Mouse (Mus musculus) testis, postnatal 14 days (tissue): Measurements from ENCODE around the gene Jakmip3.

ENCODE experiments used
- DNase-seq: peaks from one replicate; pipeline ENCODE4 v3.0.0; 2021; ENCODE audit warnings: low spot score

Gene Jakmip3

DNA sequence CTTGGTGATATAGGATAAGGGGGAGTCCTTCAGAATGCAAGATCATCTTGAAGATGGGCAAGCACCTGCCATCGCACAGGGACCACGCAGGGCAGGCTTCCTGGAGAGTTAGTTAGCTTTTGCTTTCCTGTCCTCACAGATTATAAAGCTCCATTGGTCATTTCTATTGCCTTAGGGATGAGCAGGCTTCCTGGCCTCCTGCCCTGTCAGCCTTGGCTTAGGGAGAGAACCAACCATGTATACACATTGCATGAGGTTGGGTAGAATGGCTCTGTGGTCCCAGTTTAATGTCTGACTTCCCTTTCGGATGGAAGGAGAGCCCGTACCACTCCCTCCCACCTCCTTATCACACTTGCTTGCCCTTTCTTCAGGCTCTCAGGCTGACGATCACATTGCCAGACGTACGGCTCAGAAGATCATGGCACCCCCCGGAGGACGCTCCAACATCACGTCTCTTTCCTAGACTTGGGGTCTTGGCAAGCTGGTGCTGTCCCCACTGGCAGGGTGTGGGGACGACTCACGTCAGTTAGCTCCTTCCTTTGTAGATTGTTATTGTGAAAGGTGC is 160.1 kb downstream of the Jakmip3 start:
- DNase-seq: no peak

DNA sequence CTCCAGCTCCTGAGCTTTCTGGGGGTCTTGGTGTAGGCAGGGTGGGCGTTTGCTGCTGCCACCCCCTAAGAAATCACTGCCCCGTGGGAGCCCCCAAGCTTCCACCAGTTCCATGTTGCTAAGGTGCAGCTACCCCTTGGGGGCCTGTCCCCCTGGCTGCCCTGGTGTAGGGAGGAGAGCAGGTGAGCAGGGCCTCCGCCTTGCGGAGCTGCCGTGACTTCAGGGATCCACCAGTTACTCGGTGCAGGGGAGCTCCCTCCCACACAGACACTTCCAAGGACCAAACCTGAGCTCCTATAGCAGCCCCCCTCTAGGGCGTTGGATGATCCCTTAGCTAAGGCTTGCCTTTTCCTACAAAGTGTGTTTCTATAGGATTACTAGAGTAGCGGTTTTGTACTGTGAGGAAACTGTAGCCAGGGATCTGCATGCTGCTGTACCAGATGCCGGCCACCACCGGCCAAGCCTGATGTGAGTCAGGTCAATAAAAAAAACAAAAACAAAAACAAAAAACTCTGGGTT is 160.8 kb downstream of the Jakmip3 start:
- no peak for DNase-seq

GRCm38 (mm10) chr7:139101826-139102225 is 161.3 kb downstream of the Jakmip3 start:
- DNase-seq: no peak

GRCm38 (mm10) chr7:139103960-139104381 is 163.4 kb downstream of the Jakmip3 start:
- no peak for DNase-seq

GRCm38 (mm10) chr7:139105076-139105475 is 164.5 kb downstream of the Jakmip3 start:
- no peak for DNase-seq

DNA sequence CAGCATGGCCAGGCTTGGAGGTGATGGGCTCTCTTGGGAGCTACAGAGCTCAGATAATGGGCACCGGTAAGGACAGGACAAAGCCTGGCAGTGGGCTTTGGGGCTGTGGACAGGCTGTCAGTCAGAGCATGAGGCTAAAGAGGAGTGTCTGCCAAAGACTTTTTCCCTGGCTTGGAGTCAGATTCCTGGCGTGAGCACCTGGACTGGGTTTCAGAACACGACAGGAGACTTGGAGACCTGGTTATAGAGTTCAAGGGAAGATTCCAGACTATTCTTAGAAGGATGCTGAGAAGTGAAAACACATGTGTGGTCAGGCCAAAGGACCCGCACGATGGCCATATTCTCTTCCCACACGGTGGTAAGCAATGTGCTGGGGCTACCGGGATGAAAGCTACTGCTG is 165.2 kb downstream of the Jakmip3 start:
- no peak for DNase-seq

- no peak for DNase-seq
These were observed 167.5 kb downstream of the Jakmip3 start for GRCm38 (mm10) chr7:139107908-139108650.

GRCm38 (mm10) chr7:139119152-139119774 is 178.7 kb downstream of the Jakmip3 start:
- DNase-seq: peak; percentile 53

DNA sequence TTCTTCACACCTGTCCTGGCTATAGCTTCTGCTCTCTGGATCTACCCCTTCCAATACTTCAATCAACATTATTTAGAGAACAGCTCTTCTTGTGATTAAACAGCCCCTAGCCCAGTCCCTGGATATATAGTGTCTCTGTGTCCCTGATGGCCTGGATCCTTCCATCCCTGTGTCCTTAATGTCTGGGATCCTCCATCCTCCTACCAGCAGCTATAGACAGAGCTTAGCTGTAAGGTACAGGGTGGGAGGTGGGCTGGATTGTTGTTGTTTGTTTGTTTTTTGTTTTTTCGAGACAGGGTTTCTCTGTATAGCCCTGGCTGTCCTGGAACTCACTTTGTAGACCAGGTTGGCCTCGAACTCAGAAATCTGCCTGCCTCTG is 179.2 kb downstream of the Jakmip3 start:
- no peak for DNase-seq

DNA sequence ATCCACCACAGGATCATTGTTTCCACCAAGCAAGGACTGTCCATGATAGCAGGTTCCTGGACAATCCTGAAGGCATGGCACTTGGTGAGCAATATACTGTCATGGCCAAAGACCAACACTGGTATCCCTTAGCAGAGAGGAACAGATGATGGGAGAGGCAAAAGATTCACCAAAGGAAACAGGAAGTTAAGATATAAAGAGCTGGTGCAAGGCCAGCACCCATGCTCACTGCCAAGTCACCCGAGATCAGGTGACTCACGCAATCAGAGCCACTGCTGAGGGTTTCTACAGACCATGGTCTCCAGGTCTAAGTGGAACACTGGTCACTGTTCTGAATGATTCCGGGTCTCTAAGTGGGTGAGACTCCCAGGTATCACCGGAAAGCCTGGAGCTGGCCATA is 185.4 kb downstream of the Jakmip3 start:
- DNase-seq: no peak

DNA sequence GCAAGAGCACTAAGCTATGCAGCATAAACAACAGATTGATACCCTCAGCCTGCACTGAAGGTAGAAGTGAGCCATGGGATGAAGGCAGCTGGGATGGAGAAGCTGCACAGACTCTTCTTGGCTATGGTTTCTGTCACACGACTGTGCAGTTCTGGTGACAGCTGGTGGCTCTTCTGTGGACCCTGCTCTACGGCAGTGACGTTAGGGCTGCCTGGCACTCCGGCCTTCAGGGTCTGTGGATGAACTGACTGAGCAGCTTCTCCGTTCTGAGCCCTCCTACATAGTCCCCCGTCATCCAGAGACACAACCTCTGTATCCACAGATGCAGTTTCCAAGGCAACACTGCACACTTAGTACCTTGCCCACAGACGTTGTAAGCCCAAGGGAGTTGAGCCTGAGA is 186.0 kb downstream of the Jakmip3 start:
- DNase-seq: no peak

DNA sequence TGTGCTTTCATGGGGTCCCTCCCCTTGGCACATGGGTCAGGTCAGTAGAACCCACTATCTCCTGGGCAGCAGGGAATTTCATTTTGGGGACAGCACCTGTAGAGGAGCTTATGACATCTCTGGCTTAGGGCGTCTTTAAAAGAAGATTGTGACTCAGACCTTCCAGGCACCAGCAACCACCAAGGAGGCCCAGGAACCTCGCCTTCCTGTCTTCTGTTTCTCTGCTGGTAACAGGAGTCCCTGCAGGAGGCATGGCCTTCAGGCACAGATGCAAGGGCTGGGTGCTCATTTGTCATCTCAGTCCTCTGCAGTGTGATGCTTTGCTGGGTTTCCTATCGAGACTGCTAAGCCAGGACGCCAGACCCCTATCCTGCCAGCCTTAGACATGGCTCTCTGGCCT is 188.5 kb downstream of the Jakmip3 start:
- no peak for DNase-seq

DNA sequence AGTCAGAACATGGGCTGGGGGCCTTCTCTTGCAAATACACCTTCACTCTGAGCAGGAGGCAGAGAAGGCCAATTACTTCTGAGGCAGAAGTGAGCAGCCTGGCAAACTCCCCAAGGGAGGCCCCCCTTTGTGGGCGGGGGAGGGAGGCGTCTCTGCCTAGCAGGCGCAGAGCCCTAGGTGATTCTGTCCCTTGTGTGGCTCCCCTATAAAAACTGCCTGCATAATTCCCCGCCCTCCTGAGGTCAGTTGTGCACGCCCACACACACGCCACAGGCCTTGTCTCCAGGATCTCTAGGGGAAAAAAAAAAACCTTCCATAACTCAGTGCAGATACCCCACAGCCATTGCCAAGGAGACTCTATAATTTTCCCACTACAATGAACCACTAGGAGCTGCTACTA is 189.8 kb downstream of the Jakmip3 start:
- no peak for DNase-seq

- no peak for DNase-seq
These were observed 191.0 kb downstream of the Jakmip3 start for GRCm38 (mm10) chr7:139131538-139131937.

DNA sequence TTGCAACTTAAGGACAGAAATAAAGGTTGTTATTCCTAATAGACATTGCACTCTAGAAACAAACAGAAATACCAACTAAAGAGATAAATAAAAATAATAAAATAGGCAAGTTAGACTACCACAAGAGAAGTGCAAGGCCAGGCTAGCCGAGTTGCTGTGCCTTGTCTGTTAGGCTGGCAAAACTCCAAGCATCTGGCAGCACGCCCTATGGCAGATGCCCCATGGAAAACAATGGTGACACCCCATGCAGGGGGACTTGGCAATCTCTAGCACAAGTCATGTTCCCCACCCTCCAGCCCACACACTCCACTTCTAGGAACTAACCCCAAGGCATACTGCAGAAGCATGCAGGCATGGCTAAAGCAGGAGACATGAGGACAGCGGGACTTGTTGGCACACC is 192.9 kb downstream of the Jakmip3 start:
- no peak for DNase-seq
